Mouse (Mus musculus): Measurements from ENCODE around the gene Ptger2. TPM values are rescaled to one million over a fixed set of nuclear protein-coding genes. Genes with fewer than 3 reads are reported as not detected.
A peak's percentile ranks its signal among the peaks of the same experiment; 100 is the strongest.

Gene Ptger2
- polyA plus RNA-seq, 1 experiment from 2014 or later = 1.5 TPM

DNA sequence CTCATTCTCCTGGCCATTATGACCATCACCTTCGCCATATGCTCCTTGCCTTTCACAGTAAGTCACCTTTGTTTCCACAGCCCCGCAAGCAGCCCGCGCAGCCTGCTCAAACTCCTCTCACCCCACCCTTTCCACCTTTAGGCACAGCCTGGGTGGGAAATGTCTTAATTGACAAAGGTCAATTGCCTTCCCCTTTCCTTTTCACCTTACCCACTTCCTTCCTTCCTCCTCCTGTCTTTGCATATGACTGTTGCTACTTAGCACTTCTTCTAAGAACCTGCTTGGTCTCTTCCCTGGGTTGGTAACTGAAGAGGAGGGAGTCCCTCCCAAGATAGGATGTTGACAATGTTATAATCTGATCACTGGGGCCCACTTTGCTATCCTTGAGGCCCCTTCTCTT lies 1.8 kb downstream of the Ptger2 start:
- WGBS = 47% methylated on average over 4 of the region's 4 CpGs
- H3K9me3 ChIP-seq (ENCODE audit: control insufficient read depth, low read length) = no peaks in the 10 kb centered on the region
- peak overlapping the region; percentile 53 for H3K9ac ChIP-seq (ENCODE audit: low read depth, low read length)
- ATAC-seq = no peak
- no peak overlapping the region for H3K27ac ChIP-seq (ENCODE audit: low read length)
- peaks cover 7% of the 10 kb centered on the region; the same call in 1 of the 2 replicates for H3K27me3 ChIP-seq (replicated peaks; ENCODE audit: control insufficient read depth, insufficient read depth, low read length)
- H3K4me3 ChIP-seq (ENCODE audit: low read length) = peak overlapping the region; percentile 58
- no peaks in the 10 kb centered on the region for H3K36me3 ChIP-seq (ENCODE audit: control insufficient read depth, insufficient read depth, low read length)
- peaks cover 9% of the 10 kb centered on the region for H3K4me1 ChIP-seq (ENCODE audit: control insufficient read depth, insufficient read depth, low read length)
- H3K4me2 ChIP-seq (ENCODE audit: low read depth, low read length) = peak overlapping the region; percentile 93

DNA sequence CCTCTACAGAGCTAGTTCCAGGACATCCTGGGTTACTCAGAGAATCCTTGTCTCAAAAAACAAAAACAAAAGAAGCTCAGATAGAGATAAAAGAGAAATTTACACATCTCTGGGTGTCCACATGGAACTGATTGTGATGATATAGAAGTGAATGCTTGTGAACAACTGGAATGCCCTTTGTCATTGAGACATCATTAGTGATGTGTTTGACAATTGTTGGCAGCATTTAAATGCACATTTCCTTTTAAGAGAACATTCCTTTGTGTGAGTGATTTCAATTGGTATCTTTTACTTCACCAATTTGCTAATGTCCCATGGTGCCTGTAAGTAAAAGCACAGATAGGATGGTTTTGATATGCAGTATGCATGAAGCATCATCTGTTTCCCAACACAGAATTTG lies 6.3 kb downstream of the Ptger2 start:
- Histone ChIP-seq H3K27me3 (replicated peaks; ENCODE audit: control insufficient read depth, insufficient read depth, low read length) (peaks cover 5% of the 10 kb centered on the region; the same call in 1 of the 2 replicates), H3K4me3 (ENCODE audit: low read length) (no peak overlapping the region), H3K27ac (ENCODE audit: low read length) (no peak overlapping the region), H3K36me3 (ENCODE audit: control insufficient read depth, insufficient read depth, low read length) (no peaks in the 10 kb centered on the region), H3K9me3 (ENCODE audit: control insufficient read depth, low read length) (no peaks in the 10 kb centered on the region), H3K9ac (ENCODE audit: low read depth, low read length) (no peak overlapping the region), H3K4me1 (ENCODE audit: control insufficient read depth, insufficient read depth, low read length) (peaks cover 3% of the 10 kb centered on the region; the same call in 1 of the 2 replicates), H3K4me2 (ENCODE audit: low read depth, low read length) (no peak overlapping the region)
- ATAC-seq = no peak

DNA sequence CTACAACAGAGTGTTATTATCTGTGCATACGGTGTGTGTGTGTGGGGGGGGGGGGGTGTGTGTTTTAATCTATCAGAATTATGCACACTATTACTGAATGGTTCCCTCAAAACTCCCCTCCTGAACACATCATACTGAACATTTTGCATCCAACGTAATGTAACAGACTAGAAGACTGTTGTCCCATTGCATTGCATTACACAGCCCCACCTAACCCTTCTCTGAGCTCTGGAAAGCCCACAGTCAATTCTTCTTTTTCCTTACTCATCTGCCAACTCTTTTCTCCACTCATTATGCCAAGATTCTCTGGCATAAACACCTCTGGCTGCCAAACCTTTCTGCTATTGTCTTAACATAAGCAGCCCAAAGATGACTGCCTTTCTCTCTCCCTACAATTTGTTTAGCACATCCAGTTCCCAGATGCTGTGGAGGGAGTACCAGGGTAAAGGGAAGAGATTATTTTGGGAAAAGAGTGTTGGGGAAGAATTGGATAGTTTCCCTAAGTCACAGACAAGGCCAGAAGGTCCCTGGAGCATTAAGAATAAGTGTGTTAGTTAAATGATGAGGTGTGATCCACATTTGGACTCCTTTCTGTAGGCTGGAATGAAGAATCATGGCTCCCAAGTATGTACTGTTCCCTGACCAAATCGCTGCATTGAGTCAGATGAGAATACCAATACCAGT lies 12.2 kb downstream of the Ptger2 start:
- Histone ChIP-seq H3K27ac (ENCODE audit: low read length) (no peak overlapping the region), H3K9me3 (ENCODE audit: control insufficient read depth, low read length) (no peaks in the 10 kb centered on the region), H3K4me3 (ENCODE audit: low read length) (no peak overlapping the region), H3K4me2 (ENCODE audit: low read depth, low read length) (no peak overlapping the region), H3K27me3 (replicated peaks; ENCODE audit: control insufficient read depth, insufficient read depth, low read length) (no peaks in the 10 kb centered on the region), H3K9ac (ENCODE audit: low read depth, low read length) (no peak overlapping the region), H3K4me1 (ENCODE audit: control insufficient read depth, insufficient read depth, low read length) (no peaks in the 10 kb centered on the region), H3K36me3 (ENCODE audit: control insufficient read depth, insufficient read depth, low read length) (no peaks in the 10 kb centered on the region)
- ATAC-seq = no peak
- 80% methylated on average over 3 of the region's 3 CpGs for WGBS

DNA sequence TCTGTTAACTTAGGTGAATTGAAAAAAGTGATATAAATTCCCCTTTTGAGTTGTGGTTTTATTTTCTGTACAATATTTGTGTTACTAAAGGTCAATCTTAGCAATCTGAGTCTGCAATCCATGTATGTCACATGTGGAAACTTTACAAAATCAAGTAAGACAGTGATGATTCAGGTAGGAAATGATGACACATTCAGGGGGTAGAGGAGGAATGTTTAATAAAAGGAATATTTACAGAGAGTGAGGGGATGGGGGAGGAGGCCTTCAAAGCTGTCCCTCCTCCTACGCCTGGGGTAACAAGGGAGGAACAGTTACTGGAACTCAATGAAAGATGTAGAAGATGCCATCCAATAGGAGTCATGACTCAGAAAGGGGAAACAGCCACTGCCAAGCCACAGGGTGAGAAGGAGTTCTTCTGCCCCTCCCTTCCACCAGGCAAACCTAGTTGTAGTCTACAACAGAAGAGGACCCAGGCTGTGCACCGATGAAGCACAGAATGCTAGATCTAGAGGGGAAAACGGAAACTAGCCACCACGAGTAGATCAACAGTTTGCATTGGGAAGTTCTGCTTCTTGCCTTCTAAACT lies 17.8 kb downstream of the Ptger2 start:
- no peak for ATAC-seq
- H3K9me3 ChIP-seq (ENCODE audit: control insufficient read depth, low read length) = no peaks in the 10 kb centered on the region
- no peaks in the 10 kb centered on the region for H3K36me3 ChIP-seq (ENCODE audit: control insufficient read depth, insufficient read depth, low read length)
- H3K27ac ChIP-seq (ENCODE audit: low read length) = no peak overlapping the region
- no peak overlapping the region for H3K4me2 ChIP-seq (ENCODE audit: low read depth, low read length)
- no peaks in the 10 kb centered on the region for H3K4me1 ChIP-seq (ENCODE audit: control insufficient read depth, insufficient read depth, low read length)
- H3K27me3 ChIP-seq (replicated peaks; ENCODE audit: control insufficient read depth, insufficient read depth, low read length) = no peaks in the 10 kb centered on the region
- no peak overlapping the region for H3K4me3 ChIP-seq (ENCODE audit: low read length)
- WGBS = 78% methylated on average over 4 of the region's 4 CpGs
- no peak overlapping the region for H3K9ac ChIP-seq (ENCODE audit: low read depth, low read length)

DNA sequence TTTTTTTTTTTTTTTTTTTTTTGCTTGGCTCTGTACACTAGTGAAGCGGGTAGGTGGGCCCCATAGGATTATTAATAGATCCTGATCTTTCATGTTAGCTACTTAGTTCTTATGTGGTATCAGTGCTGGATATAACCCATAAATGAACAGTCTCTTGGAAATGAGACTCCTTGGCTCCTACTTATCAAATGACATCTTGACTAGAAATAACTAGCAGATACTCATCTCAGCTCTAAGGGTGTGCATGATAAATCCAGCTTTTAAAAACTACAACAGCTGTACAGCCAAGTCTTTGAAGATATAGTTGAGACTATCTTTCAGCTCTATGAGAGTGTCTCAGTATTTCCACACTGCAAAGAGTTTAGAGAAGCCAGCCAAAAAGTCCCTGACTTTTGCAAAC lies 21.2 kb downstream of the Ptger2 start:
- ATAC-seq = no peak
- no peaks in the 10 kb centered on the region for H3K4me1 ChIP-seq (ENCODE audit: control insufficient read depth, insufficient read depth, low read length)
- H3K4me3 ChIP-seq (ENCODE audit: low read length) = no peak overlapping the region
- 97% methylated on average over 1 of the region's 1 CpGs for WGBS
- H3K9me3 ChIP-seq (ENCODE audit: control insufficient read depth, low read length) = no peaks in the 10 kb centered on the region
- no peak overlapping the region for H3K4me2 ChIP-seq (ENCODE audit: low read depth, low read length)
- H3K27ac ChIP-seq (ENCODE audit: low read length) = no peak overlapping the region
- H3K27me3 ChIP-seq (replicated peaks; ENCODE audit: control insufficient read depth, insufficient read depth, low read length) = no peaks in the 10 kb centered on the region
- H3K9ac ChIP-seq (ENCODE audit: low read depth, low read length) = no peak overlapping the region
- H3K36me3 ChIP-seq (ENCODE audit: control insufficient read depth, insufficient read depth, low read length) = no peaks in the 10 kb centered on the region

DNA sequence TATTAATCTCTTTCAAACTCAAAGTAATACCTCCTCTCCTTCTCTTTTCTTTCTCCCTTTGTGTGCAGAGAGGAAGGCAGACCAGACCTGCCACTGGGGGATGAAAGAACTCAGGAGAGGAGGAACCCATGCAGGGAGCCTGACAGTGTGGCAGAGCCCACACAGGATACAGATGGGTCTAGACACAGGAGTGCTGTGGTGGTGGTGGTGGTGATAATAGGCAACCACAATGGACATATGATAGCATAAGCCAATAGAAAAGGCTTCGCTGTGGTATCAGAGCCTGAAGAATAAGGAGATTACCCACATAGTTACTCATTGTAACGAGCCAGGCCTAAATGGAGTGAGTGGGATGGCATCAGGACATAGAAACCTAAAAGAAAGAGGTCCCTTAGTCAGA lies 23.3 kb downstream of the Ptger2 start:
- Histone ChIP-seq H3K9ac (ENCODE audit: low read depth, low read length) (no peak overlapping the region), H3K27me3 (replicated peaks; ENCODE audit: control insufficient read depth, insufficient read depth, low read length) (no peaks in the 10 kb centered on the region), H3K9me3 (ENCODE audit: control insufficient read depth, low read length) (no peaks in the 10 kb centered on the region), H3K36me3 (ENCODE audit: control insufficient read depth, insufficient read depth, low read length) (no peaks in the 10 kb centered on the region), H3K4me1 (ENCODE audit: control insufficient read depth, insufficient read depth, low read length) (no peaks in the 10 kb centered on the region), H3K4me2 (ENCODE audit: low read depth, low read length) (no peak overlapping the region), H3K27ac (ENCODE audit: low read length) (no peak overlapping the region), H3K4me3 (ENCODE audit: low read length) (no peak overlapping the region)
- 81% methylated on average over 2 of the region's 2 CpGs for WGBS
- no peak for ATAC-seq

DNA sequence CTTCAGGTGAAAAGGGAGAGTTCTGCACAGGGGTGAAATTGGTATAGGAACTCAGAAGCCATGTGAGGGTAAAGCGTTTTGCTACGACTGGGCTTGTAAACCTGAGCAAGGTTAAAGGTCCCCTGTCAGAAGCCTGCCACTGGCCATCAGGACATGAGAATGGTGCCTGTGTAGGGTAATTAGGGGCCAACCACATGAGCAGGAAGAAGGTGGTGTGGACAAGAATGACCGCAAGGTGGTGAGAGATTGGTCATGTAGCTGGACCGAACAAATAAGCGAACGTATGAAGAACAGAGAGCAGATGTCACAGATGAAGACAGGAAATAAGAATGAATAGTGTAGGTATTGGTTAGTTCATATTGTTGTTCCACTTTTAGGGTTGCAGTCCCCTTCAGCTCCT lies 23.7 kb downstream of the Ptger2 start:
- H3K4me1 ChIP-seq (ENCODE audit: control insufficient read depth, insufficient read depth, low read length) = no peaks in the 10 kb centered on the region
- H3K9me3 ChIP-seq (ENCODE audit: control insufficient read depth, low read length) = no peaks in the 10 kb centered on the region
- no peaks in the 10 kb centered on the region for H3K27me3 ChIP-seq (replicated peaks; ENCODE audit: control insufficient read depth, insufficient read depth, low read length)
- no peak overlapping the region for H3K9ac ChIP-seq (ENCODE audit: low read depth, low read length)
- ATAC-seq = no peak
- WGBS = 86% methylated on average over 6 of the region's 6 CpGs
- H3K36me3 ChIP-seq (ENCODE audit: control insufficient read depth, insufficient read depth, low read length) = no peaks in the 10 kb centered on the region
- H3K4me3 ChIP-seq (ENCODE audit: low read length) = no peak overlapping the region
- H3K4me2 ChIP-seq (ENCODE audit: low read depth, low read length) = no peak overlapping the region
- no peak overlapping the region for H3K27ac ChIP-seq (ENCODE audit: low read length)

DNA sequence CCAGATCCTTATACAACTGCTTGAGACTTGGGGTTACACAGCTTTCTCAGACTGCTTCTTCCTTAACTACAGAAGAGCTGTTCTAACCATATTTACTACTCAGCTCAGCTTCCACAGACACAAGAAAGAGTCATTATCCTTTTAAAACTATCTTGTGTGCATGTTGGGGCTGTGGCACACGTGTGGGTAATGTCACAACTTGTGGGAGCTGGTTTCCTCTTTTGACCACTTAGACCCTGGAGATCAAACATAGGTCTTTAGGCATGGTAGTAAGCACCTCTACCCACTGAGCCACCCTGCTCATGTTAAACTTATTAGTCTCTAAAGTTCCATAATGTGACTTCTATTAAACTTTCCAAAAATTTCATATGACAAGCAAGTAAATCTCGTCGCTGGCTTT lies 33.6 kb downstream of the Ptger2 start:
- Histone ChIP-seq H3K9ac (ENCODE audit: low read depth, low read length) (no peak overlapping the region), H3K4me3 (ENCODE audit: low read length) (no peak overlapping the region), H3K9me3 (ENCODE audit: control insufficient read depth, low read length) (no peaks in the 10 kb centered on the region), H3K4me1 (ENCODE audit: control insufficient read depth, insufficient read depth, low read length) (no peaks in the 10 kb centered on the region), H3K36me3 (ENCODE audit: control insufficient read depth, insufficient read depth, low read length) (no peaks in the 10 kb centered on the region), H3K27me3 (replicated peaks; ENCODE audit: control insufficient read depth, insufficient read depth, low read length) (no peaks in the 10 kb centered on the region), H3K27ac (ENCODE audit: low read length) (no peak overlapping the region), H3K4me2 (ENCODE audit: low read depth, low read length) (no peak overlapping the region)
- no peak for ATAC-seq
- 87% methylated on average over 3 of the region's 3 CpGs for WGBS

DNA sequence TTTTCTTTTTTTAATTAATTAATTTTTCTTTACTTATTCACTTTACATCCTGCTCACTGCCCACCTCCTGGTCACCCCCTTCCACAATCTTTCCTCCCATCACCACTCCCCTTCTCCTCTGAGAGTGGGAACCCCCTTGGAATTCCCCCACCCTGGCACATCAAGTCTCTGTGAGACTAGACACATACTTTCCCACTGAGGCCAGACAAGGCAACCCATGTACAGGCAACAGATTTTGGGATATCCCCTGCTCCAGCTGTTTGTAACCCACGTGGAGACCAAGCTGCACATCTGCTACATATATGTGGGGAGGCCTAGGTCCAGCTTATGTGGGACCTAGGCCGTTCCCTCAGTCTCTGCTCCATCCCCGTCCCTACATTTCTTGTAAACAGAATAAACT lies 46.3 kb downstream of the Ptger2 start:
- Histone ChIP-seq H3K9me3 (ENCODE audit: control insufficient read depth, low read length) (no peaks in the 10 kb centered on the region), H3K27me3 (replicated peaks; ENCODE audit: control insufficient read depth, insufficient read depth, low read length) (no peaks in the 10 kb centered on the region), H3K4me1 (ENCODE audit: control insufficient read depth, insufficient read depth, low read length) (no peaks in the 10 kb centered on the region), H3K4me3 (ENCODE audit: low read length) (no peak overlapping the region), H3K4me2 (ENCODE audit: low read depth, low read length) (no peak overlapping the region), H3K9ac (ENCODE audit: low read depth, low read length) (no peak overlapping the region), H3K36me3 (ENCODE audit: control insufficient read depth, insufficient read depth, low read length) (no peaks in the 10 kb centered on the region), H3K27ac (ENCODE audit: low read length) (no peak overlapping the region)
- no peak for ATAC-seq
- WGBS = 87% methylated on average over 3 of the region's 3 CpGs

DNA sequence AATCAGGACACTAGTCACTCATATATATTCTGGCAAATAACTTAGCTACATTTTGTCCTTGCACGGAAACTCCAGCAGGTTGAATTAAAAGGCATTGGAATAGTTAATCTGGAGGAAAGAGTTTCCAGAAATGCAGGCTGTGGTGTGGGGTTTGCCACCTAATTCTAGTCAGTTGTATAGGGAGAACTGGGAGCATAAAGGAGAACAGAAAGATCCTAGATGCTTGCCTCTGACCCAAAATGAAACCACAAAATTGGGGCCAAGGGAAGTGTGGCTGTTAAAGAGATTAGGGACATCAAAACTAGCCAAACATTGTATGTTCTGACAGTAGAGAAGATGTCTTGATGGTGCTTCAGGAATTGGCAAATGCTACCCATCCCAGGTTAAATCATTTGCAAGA lies 48.6 kb downstream of the Ptger2 start:
- no peaks in the 10 kb centered on the region for H3K27me3 ChIP-seq (replicated peaks; ENCODE audit: control insufficient read depth, insufficient read depth, low read length)
- H3K9ac ChIP-seq (ENCODE audit: low read depth, low read length) = no peak overlapping the region
- H3K4me2 ChIP-seq (ENCODE audit: low read depth, low read length) = no peak overlapping the region
- ATAC-seq = no peak
- no peaks in the 10 kb centered on the region for H3K9me3 ChIP-seq (ENCODE audit: control insufficient read depth, low read length)
- no peak overlapping the region for H3K27ac ChIP-seq (ENCODE audit: low read length)
- WGBS = 91% methylated on average over 1 of the region's 1 CpGs
- H3K4me3 ChIP-seq (ENCODE audit: low read length) = no peak overlapping the region
- no peaks in the 10 kb centered on the region for H3K4me1 ChIP-seq (ENCODE audit: control insufficient read depth, insufficient read depth, low read length)
- no peaks in the 10 kb centered on the region for H3K36me3 ChIP-seq (ENCODE audit: control insufficient read depth, insufficient read depth, low read length)
